Mouse (Mus musculus) heart, postnatal 0 days (tissue): ENCODE results near the gene Nrg4. TPM values are rescaled to one million over a fixed set of nuclear protein-coding genes. Genes with fewer than 3 reads are reported as not detected.

ENCODE experiments used
- ATAC-seq: fragments of 200-750 bp; cut with Nextera tagmentation; 2 replicates; pipeline ENCODE4 v1.8.0; 2017; ENCODE audit warnings: low read depth, moderate number of reproducible peaks, moderate library complexity; ENCODE audit not compliant: insufficient read depth
- DNase-seq: peaks from one replicate; pipeline ENCODE4 v3.0.0-alpha.2; 2016; ENCODE audit warnings: low spot score
- H3K27ac ChIP-seq: fragments of 300-500 bp; sonication (generic); 2 replicates; pipeline ENCODE4 v1.5.1; 2014; ENCODE audit warnings: low read depth, mild to moderate bottlenecking
- H3K27me3 ChIP-seq: fragments of 300-500 bp; sonication (generic); 2 replicates; pipeline ENCODE4 v1.6.1; 2014; ENCODE audit warnings: low read length, mixed read lengths; ENCODE audit not compliant: control insufficient read depth, insufficient read depth
- H3K36me3 ChIP-seq: fragments of 300-500 bp; sonication (generic); replicated peaks from 2 replicates; pipeline ENCODE4 v1.6.1; 2014; ENCODE audit warnings: low read length, mixed read lengths; ENCODE audit not compliant: control insufficient read depth, insufficient read depth
- H3K4me1 ChIP-seq: fragments of 300-500 bp; sonication (generic); 2 replicates; pipeline ENCODE4 v1.6.1; 2014; ENCODE audit warnings: antibody characterized with exemption; ENCODE audit not compliant: control insufficient read depth, insufficient read depth
- H3K4me2 ChIP-seq: fragments of 300-500 bp; sonication (generic); 2 replicates; pipeline ENCODE4 v1.6.1; 2014; ENCODE audit warnings: low read depth, mild to moderate bottlenecking, low read length, moderate library complexity
- H3K4me3 ChIP-seq: fragments of 300-500 bp; sonication (generic); 2 replicates; pipeline ENCODE4 v1.5.1; 2014; ENCODE audit warnings: low read depth, low read length
- H3K9ac ChIP-seq: fragments of 300-500 bp; sonication (generic); replicated peaks from 2 replicates; pipeline ENCODE4 v1.6.1; 2014; ENCODE audit warnings: low read depth, low read length, mixed read lengths
- H3K9me3 ChIP-seq: fragments of 300-500 bp; sonication (generic); replicated peaks from 2 replicates; pipeline ENCODE4 v1.6.1; 2016; ENCODE audit warnings: low read length; ENCODE audit not compliant: control insufficient read depth
- CTCF ChIP-seq: IDR thresholded peaks from 2 replicates; pipeline ENCODE4 v1.5.1; 2016; ENCODE audit warnings: antibody characterized with exemption, control low read depth, low read depth
- EP300 ChIP-seq: IDR thresholded peaks from 2 replicates; pipeline ENCODE4 v1.6.1; 2016; ENCODE audit warnings: antibody characterized with exemption, low read depth
- WGBS: fragments of 180-500 bp; shearing (Covaris S2); extraction: QIAGEN DNeasy Blood & Tissue Kit; methylation state at CpG from one replicate; pipeline ENCODE4 v1.1.7; 2014; 5-methylcytosine and 5-hydroxymethylcytosine counted together
- polyA plus RNA-seq: library from polyadenylated mRNA; unstranded; fragments of >200 nt; fragmentation: Nextera tagmentation; extraction: Ambion mirVana; gene quantifications from 2 replicates; pipeline ENCODE4 v1.2.1, GENCODE M21; 2015
- total RNA-seq: library from RNA; depleted of rRNA; stranded (reverse); fragments of >200 nt; gene quantifications from 2 replicates; pipeline ENCODE4 v1.2.3, GENCODE M21; 2014; ENCODE audit warnings: low replicate concordance

Nrg4 gene
- total and polyA plus RNA-seq, 2 experiments from 2014 or later, result 1.3 TPM; not detected in 1

DNA sequence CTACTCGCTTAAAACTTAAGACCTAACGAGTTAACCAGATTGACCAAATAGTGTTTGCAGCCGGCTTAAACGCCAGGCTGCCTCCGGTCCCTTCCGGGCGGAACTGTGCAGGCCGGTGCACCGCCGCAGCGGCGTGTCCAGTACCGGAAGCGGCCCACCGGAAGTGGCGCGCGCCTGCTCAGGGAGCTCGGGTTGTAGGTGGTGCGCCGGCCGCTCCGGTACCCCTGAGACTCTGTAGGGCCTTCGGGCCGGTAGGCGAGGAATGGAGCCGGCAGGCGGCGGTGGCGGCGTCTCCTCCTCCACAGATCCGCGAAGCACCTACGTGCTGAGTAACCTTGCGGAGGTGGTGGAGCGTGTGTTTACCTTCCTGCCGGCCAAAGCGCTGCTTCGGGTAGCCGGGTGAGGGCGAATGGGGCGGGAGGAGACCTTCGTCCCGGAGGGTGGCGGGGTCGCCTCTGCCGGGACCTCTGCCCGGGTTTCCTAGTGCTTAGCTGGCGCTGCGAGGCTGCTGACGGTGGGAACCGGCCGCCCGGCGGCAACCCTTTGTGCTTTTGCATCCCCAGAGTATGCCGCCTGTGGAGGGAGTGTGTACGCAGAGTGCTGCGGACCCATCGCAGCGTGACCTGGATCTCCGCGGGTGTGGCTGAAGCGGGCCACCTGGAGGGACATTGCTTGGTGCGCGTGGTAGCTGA, 117.7 kb downstream of the Nrg4 start, which contains the start of gene Fbxo22:
TSS of gene Fbxo22 (plus strand) at position 136 of the 692 bp plus-strand sequence.
- DNase-seq (peak; percentile 89), ATAC-seq (peak; percentile 98)
- no peak for TF ChIP-seq CTCF
- Histone ChIP-seq H3K27ac (peak within 1 kb of the TSS; percentile 82), H3K4me3 (peak within 1 kb of the TSS; percentile 84), H3K36me3 (peaks cover 3% of the 10 kb centered on the region), H3K27me3 (no peaks in the 10 kb centered on the region), H3K4me1 (peaks cover 16% of the 10 kb centered on the region), H3K9me3 (no peaks in the 10 kb centered on the region), H3K4me2 (peak within 1 kb of the TSS; percentile 88), H3K9ac (peak within 1 kb of the TSS; percentile 81)
- under 1% methylated on average over 65 of the region's 65 CpGs for WGBS

DNA sequence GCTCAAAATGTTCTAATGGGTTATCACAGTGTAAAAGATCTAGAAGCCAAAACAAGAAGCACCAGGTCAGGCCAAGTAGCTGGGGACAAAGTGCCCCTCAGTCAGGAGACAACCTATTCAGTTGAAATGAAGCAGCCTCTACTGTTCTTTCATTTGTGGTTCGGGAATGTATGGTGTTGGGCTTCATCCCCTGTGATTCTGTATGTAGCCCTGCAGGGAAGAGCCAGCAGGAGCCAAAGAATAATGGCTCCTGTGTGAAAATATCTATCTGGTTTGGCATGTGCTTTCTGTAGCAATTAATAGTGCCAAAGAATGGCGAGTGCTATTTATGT, 118.2 kb downstream of the Nrg4 start:
- no peak for DNase-seq

DNA sequence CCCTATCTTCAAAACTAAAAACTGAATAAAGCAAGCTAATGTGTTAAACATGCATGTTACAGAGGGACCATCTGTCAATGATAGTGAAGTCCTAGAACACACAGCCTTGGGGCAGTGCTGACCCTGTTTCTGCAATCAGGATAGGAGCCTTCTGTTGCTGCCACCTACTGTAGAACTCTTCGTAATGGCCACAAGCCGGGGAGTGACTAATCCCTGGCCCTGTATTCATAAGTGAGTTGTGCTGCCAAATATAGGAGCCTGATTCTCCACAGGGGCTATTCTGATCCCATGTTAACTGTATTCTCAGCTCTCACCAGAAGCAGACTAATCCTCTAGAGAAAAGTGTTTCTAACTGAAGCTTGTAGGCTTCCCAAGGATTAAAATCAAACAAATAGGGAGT, 127.3 kb downstream of the Nrg4 start:
- Histone ChIP-seq H3K4me1 (no peaks in the 10 kb centered on the region), H3K4me2 (no peak overlapping the region), H3K36me3 (no peaks in the 10 kb centered on the region; the same call in none of the 2 replicates), H3K27ac (peak overlapping the region; percentile 49), H3K27me3 (no peaks in the 10 kb centered on the region), H3K9ac (no peak overlapping the region), H3K9me3 (no peaks in the 10 kb centered on the region), H3K4me3 (no peak overlapping the region)
- TF ChIP-seq EP300 (no peak), CTCF (peak; percentile 53)
- DNase-seq (peak; percentile 67), ATAC-seq (peak; percentile 81)
- WGBS, result 24% methylated on average over 2 of the region's 2 CpGs

More for the DNA sequence above, 118.2 kb downstream of the Nrg4 start:
- Histone ChIP-seq H3K27ac (peak overlapping the region; percentile 82), H3K36me3 (no peaks in the 10 kb centered on the region; the same call in 1 of the 2 replicates), H3K9ac (peak overlapping the region; percentile 81), H3K4me3 (peak overlapping the region; percentile 84), H3K4me1 (peaks cover 16% of the 10 kb centered on the region), H3K4me2 (peak overlapping the region; percentile 88), H3K27me3 (no peaks in the 10 kb centered on the region), H3K9me3 (no peaks in the 10 kb centered on the region)
- WGBS, result 0% methylated on average over 2 of the region's 2 CpGs
- no peak for TF ChIP-seq CTCF
- TF ChIP-seq EP300, result no peak
- ATAC-seq, result peak; percentile 15

DNA sequence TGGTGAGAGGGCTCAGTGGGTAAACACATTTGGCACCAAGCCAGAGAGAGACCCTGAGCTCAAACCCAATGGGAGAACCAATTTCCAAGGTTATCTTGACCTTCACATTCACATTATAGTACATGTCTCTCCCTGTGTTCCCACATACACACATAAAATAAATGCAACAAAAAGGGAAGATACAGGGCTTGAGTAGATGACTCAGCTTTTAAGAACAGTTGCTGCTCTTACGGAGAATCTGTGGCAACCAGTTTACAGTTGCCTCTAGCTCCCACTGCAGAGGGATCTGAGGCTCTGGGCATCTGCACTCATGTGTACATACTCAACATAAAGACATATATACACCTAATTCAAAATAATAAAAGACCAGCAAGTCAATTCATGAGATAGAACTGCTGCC, 128.4 kb downstream of the Nrg4 start:
- DNase-seq (no peak), ATAC-seq (no peak)
- WGBS, result 94% methylated on average over 1 of the region's 1 CpGs
- Histone ChIP-seq H3K4me1 (no peaks in the 10 kb centered on the region), H3K9me3 (no peaks in the 10 kb centered on the region), H3K4me2 (no peak overlapping the region), H3K9ac (no peak overlapping the region), H3K27ac (no peak overlapping the region), H3K36me3 (peaks cover 1% of the 10 kb centered on the region; the same call in 1 of the 2 replicates), H3K27me3 (no peaks in the 10 kb centered on the region), H3K4me3 (no peak overlapping the region)
- no peak for TF ChIP-seq EP300
- TF ChIP-seq CTCF, result no peak

DNA sequence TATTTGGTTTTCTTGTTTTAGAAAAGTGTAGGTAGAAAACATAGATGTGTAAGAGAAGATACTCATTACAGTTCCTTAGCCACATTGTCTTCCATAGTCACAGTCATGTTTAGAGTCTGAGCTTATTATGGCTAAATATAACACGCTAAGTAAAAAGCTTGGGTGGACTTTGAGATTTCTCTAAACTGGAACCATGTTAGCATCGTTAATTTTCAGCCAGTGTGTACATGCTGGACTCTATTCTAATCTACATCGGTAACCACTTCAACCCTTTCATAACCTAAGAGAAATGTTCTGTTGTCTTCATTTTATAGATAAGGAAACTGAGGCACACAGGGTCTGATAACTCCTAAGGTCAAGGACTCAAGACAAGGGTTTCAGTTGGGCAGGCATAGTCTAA, 130.8 kb downstream of the Nrg4 start:
- no peaks in the 10 kb centered on the region for H3K27me3 ChIP-seq
- no peak overlapping the region for H3K9ac ChIP-seq
- H3K27ac ChIP-seq, result no peak overlapping the region
- no peaks in the 10 kb centered on the region for H3K4me1 ChIP-seq
- no peak overlapping the region for H3K4me3 ChIP-seq
- no peaks in the 10 kb centered on the region for H3K9me3 ChIP-seq
- DNase-seq (no peak), ATAC-seq (no peak)
- H3K4me2 ChIP-seq, result no peak overlapping the region
- H3K36me3 ChIP-seq, result 0 out of 2 replicates have a peak, but pooled peaks cover 10% of the 10 kb centered on the region
- 83% methylated on average over 3 of the region's 3 CpGs for WGBS
- no peak for TF ChIP-seq CTCF
- no peak for TF ChIP-seq EP300

DNA sequence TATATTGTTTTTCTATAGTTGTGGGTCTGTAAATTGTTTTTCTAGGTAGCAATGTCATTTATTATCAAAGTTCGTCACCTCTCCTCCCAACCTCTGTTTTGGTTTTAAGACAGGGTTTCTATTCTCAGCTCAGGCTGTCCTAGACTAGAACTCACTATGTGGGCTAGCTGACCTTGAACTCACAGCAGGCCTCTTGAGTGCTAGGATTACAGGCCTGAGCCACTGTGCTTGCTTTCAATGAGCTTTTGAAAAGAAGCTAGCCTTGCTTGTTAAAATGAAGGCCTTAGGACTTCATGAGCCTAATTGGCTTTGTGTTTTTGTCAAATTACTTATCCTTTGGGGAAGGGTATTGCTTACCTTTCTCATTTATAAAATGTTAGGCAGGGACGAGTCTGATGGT, 152.4 kb downstream of the Nrg4 start:
- H3K36me3 ChIP-seq, result 0 out of 2 replicates have a peak, but pooled peaks cover 5% of the 10 kb centered on the region
- no peaks in the 10 kb centered on the region for H3K4me1 ChIP-seq
- H3K27ac ChIP-seq, result no peak overlapping the region
- ATAC-seq, result no peak
- H3K9me3 ChIP-seq, result no peaks in the 10 kb centered on the region
- 71% methylated on average over 2 of the region's 2 CpGs for WGBS
- DNase-seq, result no peak
- H3K9ac ChIP-seq, result no peak overlapping the region
- no peak overlapping the region for H3K4me2 ChIP-seq
- TF ChIP-seq CTCF, result no peak
- no peak for TF ChIP-seq EP300
- H3K4me3 ChIP-seq, result no peak overlapping the region
- H3K27me3 ChIP-seq, result no peaks in the 10 kb centered on the region
